Mouse (Mus musculus) layer of hippocampus, adult 11-12 months (tissue): ENCODE measurements at regions not wholly inside any gene's neighbourhood (a gene's known extent, or its start where the extent isn't known, plus 50 kb on each side); places are given as distances from the start of the nearest gene placed in this dataset.
A peak's percentile ranks its signal among the peaks of the same experiment; 100 is the strongest.

Source experiments
- DNase-seq: peaks from one replicate; pipeline ENCODE4 v3.0.0; 2022; ENCODE audit warnings: low spot score

- DNase-seq, result no peak
Measured at GRCm38 (mm10) chr10:83897558-83897957, 174.9 kb downstream of the 1500009L16Rik start.

DNA sequence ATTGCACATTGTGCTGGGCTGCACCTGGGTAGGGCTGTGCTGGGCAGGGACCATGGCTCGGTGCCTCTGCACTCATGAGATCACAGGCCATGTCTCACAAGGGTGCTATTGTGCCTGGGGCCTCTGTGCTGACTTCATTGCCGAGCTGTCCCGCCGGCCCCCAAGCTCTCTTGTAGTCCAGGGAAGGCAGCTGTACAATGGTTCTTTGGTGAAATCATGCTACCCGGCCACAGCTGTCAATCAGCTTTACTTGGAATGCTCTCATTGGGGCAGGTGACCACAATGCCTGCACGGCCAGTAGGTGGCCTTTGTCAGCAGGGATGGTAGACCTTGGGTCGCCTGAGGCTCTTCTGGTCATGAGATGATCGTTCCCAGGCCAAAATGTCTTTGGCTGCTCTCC is 184.1 kb downstream of the 1500009L16Rik start:
- DNase-seq, result peak; percentile 77

DNA sequence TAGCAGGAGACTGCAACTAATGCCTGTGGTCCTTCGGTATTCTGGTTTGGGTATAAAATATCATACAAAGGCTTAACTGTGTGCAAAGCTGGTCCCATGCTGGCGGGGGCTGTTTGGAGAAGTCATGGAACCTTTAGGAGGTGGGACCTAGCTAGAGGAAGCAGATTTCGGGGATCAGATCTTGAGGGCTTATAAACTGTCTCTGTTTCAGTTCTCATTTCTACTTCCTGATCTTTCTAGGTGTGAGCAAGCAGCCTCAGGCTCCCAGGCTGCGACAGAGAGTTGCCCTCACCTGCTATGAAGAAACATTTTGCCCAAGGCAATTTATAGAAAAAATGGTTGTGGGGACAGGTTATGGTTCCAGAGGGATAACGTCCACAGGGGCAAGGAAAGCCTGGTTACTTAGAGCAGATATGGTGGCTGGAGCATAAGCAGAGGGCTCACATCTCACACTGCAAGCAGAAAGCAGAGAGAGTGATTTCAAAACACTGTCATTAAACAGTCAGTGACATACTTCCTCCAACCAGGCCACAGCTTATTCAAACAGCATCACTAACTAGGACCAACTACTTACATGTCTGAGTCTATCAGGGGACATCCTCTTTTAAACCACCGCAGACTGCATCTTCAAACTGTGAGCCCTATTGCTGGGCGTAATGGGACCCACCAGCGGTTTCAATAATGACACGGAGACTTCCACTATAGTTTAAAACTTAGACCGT is 188.1 kb downstream of the 1500009L16Rik start:
- DNase-seq, result no peak

DNA sequence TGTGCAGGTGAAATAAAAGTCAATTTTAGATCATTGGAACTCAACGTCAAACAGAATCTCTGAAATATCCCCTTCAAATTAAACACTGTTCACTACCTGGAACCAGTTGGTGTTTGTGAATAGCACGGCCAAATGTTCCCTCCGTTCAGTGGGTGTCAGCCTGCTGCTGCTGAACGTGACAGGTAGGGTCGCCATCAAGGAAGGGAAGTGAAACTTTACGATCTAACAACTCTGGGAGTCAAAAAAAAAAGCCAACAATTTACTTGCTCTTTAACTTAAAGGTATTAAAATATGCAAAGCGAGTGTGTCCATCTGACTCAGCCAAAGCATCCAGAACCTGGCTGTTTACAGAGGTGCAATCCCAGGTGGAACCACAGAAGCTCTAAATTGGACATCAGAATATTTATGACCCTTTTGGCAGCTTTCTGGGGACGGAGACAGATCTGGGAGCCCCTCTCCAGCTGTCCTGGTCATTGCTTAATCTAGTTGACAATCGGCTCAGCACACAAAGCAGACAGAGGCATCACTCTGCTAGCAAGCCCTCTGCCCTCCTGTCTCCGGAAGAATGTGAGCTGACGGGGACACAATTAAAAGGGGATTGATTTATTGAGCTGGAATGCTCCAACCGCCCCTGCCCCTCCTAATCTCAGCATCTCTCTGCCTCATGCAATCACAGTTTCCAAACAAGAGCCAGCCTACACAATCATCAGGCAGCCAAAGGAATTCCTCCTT is 191.9 kb downstream of the 1500009L16Rik start:
- DNase-seq, result no peak

GRCm38 (mm10) chr10:83915133-83915730 is 192.6 kb downstream of the 1500009L16Rik start:
- DNase-seq, result no peak

DNA sequence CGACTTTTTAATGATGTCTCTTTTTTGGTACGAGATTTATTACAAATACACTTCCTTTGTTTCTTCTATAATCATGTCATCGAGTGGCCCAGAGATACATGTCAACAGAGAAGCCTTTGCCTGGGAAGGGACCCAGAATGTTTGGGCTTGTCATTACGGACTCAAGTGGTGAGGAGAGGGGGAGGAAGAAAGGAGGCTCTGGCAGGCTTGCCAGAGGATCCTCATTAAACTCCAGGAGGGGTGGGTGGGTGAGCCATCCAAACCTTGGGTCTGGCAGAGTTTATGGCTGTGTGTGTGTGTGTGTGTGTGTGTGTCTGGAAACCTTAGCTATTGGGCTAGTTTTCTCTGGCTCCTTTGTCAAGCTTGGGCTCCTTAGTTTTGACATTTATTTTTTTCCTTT is 204.3 kb downstream of the 1500009L16Rik start:
- DNase-seq, result no peak

GRCm38 (mm10) chr10:83927554-83927953 is 204.9 kb downstream of the 1500009L16Rik start:
- DNase-seq, result no peak

- no peak for DNase-seq
Measured at GRCm38 (mm10) chr10:83931758-83932157, 209.1 kb downstream of the 1500009L16Rik start.

DNA sequence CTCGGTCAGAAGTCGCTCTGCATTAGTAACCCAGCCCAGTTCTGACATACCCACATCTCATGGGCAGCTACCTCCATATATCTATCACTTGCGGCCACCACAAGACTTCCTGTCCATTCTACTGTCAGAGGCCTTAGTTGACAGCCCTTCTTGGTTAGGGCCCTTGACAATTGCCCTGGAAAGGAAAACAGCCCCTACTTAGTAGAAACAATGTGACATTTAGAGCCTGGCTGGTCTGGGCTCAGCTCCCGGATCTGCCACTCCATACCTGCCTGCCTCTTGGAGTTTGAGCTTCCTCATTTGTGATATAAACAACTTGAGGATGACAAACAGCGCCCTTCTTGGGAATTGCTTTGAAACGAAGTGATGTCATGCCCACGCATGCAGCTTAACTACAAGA is 210.5 kb downstream of the 1500009L16Rik start:
- DNase-seq, result no peak

DNA sequence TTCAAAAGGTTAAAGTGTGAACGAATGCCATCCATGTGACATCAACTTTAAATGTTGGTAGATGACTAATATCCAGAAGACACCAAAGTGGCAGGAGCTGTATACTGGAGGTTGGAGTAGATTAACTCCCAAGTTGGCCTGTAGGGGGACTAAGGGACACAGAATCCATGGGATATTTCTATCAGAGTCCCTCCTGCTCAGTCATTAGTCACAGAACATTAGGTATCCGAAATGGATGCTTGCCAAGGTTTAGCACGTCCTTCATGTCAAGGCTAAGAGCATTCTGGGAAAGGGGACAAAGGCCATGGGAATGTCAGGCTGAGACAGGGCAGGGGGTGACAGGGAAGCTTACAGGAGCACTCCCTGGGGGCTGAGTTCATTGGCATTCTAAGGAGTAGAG is 211.8 kb downstream of the 1500009L16Rik start:
- DNase-seq, result peak; percentile 10

- no peak for DNase-seq
Measured at GRCm38 (mm10) chr10:83937168-83937567, 214.5 kb downstream of the 1500009L16Rik start.

- DNase-seq, result no peak
Measured at GRCm38 (mm10) chr10:83942101-83942500, 219.4 kb downstream of the 1500009L16Rik start.

DNA sequence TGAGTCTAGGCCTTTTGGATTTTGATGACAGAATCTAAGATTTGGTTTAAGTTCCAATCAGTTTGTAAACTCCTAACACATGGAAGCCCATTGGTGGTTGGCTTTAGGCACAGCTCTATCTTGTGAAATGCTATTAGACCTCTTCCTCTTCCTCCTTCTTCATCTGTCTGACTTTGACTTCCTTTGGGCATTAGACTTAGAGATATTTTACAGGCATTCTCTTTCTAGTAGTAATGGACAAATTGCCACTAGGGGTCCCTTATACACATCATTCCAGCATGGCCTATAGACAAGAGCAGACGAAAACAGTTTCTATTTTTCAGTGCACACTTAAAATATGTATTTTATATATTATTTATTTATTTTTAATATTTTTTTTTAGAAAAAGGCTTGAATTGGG is 221.5 kb downstream of the 1500009L16Rik start:
- no peak for DNase-seq

GRCm38 (mm10) chr10:83944897-83945296 is 222.2 kb downstream of the 1500009L16Rik start:
- no peak for DNase-seq

DNA sequence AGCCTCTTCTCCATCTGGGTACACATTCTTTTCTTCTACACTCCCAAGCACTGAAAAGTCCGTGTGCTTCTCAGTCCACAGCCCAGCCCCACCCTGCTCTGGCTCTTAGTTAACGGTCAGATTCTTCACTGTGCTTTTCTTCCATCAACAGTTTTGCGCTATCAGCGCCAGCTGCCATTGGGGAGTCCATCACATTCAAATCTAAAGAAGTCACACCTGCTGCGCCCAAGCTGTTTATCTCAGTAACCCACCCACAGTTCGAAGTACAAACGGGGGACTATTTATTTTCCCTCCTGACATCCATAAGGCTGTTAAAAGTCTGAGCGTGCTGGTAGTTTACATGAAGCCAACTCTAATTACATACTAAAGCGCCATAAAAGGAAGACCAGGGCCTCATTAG is 222.8 kb downstream of the 1500009L16Rik start:
- DNase-seq, result no peak

DNA sequence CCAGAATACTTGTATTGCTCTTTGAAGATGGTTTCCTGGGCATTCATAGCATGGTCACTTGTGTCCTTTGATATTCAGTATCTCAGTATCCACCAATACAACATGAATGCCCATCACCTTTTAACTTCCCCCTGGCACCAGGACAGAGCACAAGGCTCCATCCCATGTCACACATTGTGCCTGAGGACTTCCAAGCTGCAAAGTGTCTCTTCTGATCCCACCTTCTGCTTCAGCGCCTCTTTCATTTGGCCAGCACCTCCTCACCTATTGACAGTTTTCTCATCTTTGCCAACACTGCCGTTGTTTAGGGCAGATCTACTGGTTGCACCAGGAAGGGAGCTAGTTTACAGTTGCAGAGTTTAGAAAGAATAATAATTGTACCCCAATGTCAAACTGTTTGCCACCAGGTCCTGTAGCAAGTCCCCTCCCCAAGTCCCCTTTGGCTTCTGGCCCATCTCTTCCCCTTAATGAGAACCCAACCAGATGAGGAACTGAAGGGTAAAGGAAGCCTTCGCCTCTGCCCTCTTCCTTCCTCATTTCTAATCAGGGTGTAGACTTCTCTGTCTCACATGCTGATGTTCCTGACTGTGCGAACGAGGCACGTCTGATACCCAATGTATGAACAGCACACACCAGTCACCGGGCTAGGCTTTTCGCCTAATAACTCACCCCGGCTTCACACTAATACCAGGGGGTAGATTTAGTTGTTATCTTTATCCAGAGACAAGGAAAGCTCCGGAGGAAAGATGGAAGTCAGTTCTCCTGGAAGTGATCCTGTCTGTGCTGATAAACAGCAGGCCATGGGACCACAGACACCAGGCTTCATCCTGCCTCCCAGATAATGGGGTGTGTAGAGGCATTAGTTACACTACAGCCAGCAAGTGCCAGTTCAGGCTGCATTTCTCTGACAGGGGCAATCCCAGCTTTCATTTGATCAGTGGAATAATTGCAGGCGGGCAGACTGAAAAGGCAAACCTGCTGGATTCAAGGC is 223.8 kb downstream of the 1500009L16Rik start:
- peak; percentile 35 for DNase-seq

DNA sequence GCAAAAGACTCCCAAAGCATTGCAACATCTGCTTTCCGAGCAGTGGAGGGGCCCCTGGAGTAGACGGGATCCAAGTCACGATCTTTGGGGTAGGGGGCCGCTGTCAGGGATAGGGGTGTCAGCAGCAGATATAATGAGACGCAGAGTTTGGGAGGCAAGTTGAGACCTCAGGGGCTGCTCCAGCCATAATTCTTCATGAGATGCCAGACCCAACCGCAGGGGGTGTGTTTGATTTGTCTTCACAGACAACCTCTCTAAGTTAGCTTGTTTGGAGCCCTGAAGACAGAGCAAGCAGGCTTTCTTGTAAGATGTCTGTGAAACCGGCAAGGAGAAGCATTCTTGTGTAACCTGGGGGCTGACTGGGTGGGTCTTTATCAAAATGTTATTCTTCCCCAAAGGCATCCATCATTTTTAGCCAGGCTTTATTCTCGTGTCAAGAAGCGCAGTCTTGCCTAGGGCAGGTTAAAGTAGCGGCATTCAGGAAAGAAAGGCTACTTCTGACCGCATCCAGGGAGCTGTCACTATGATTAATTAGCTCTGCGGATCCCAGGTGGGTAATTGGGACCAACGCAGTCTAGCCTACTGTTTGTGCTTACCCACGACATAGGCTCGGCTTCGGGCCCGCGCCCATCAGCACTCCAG is 234.6 kb downstream of the 1500009L16Rik start:
- no peak for DNase-seq

- DNase-seq, result no peak
Measured at GRCm38 (mm10) chr10:83958397-83958796, 235.7 kb downstream of the 1500009L16Rik start.

DNA sequence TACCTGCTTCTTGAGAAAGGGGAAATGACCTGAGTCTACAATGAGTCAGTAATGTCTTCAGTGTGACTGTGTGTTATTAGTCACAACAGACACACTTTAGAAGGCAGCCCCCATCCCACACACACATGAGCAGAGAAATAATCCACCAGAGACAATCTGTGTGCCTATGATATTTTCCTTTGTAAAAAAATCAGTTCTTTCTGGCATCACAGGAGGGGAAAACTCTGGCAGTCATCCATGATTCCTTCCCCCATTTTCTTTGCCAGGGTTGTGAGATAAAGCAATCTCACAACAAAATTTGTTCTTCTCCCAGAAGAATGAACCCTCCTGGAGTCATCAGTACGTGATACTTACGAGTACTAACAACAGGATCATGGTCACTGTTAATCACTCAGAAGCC is 236.2 kb downstream of the 1500009L16Rik start:
- DNase-seq, result peak; percentile 9

DNA sequence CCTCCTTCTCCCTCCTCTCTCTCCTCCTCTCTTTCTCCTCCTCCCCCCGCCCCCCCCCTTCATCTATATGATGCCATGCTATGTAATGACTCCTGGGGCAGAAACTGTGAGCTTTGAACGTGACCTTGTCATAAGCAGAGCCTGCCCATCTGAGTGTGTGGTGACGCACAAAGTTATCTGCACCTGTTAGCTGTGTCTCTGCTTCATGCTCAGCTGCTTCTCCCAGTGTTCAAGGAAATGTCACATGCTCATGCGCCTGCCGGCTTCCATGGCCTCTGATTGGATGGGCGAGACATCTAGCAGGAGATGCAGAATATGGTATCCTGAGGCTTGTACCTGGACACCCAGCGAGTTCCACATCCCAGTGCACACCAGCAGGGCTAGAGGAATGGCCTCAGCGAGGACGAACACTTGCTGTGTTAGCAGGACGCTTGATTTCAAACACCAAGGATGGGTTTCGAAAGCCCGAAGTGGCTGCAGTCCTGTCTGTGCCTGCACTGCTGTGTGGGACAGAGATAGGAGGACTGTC is 240.6 kb downstream of the 1500009L16Rik start:
- no peak for DNase-seq
